Mouse (Mus musculus) embryonic fibroblast, embryonic 13.5 days (primary cell): ENCODE measurements around the gene Minos1.

Experiments
- CTCF ChIP-seq: IDR thresholded peaks from 2 replicates; pipeline ENCODE4 v1.5.1; 2011; ENCODE audit warnings: mild to moderate bottlenecking, control low read depth, low read length, moderate library complexity, borderline replicate concordance; ENCODE audit not compliant: insufficient read depth
- POLR2A ChIP-seq: IDR thresholded peaks from 2 replicates; pipeline ENCODE4 v1.6.1; 2011; ENCODE audit warnings: low read depth, mild to moderate bottlenecking, control low read depth, low read length, moderate library complexity

DNA sequence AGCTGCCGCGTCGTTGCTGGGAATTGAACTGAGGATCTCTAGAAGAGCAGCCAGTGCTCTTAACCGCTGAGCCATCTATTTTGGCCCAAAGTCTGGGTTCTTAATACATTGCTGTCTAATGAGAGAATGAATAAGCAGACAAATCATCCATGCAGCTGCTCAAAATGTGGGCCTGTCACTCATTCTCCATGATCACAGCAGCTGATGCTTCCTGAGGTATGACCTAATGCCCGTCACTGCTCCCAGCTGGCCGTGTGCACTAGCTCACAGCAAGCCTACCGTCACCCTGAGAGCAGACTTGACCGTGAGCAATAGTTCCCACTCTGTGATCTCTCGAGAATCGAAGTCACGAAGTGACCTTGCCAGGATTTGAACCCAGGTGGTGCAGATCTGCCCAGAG, 51.5 kb downstream of the Minos1 start:
- TF ChIP-seq CTCF: no peak
- TF ChIP-seq POLR2A: no peak
